Mouse (Mus musculus) limb, embryonic 13.5 days (tissue): ENCODE data around the gene Klk6. TPM values are rescaled to one million over a fixed set of nuclear protein-coding genes. Genes with fewer than 3 reads are reported as not detected.

Source experiments
- ATAC-seq: fragments of 200-750 bp; cut with Nextera tagmentation; 2 replicates; pipeline ENCODE4 v1.8.0; 2017; ENCODE audit warnings: low read depth, moderate number of reproducible peaks, moderate TSS enrichment; ENCODE audit not compliant: low FRiP score
- H3K27ac ChIP-seq: fragments of 300-500 bp; sonication (generic); 2 replicates; pipeline ENCODE4 v1.5.1; 2015; ENCODE audit warnings: inconsistent platforms, mild to moderate bottlenecking, moderate library complexity
- H3K27me3 ChIP-seq: fragments of 300-500 bp; sonication (generic); 2 replicates; pipeline ENCODE4 v1.6.1; 2015; ENCODE audit warnings: mild to moderate bottlenecking, inconsistent platforms
- H3K36me3 ChIP-seq: fragments of 300-500 bp; sonication (generic); 2 replicates; pipeline ENCODE4 v1.6.1; 2015; ENCODE audit warnings: inconsistent platforms, mild to moderate bottlenecking, moderate library complexity
- H3K4me1 ChIP-seq: fragments of 300-500 bp; sonication (generic); 2 replicates; pipeline ENCODE4 v1.6.1; 2015; ENCODE audit warnings: inconsistent platforms
- H3K4me2 ChIP-seq: fragments of 300-500 bp; sonication (generic); replicated peaks from 2 replicates; pipeline ENCODE4 v1.6.1; 2015; ENCODE audit warnings: inconsistent platforms, mild to moderate bottlenecking, moderate library complexity
- H3K4me3 ChIP-seq: fragments of 300-500 bp; sonication (generic); 2 replicates; pipeline ENCODE4 v1.5.1; 2015; ENCODE audit warnings: moderate library complexity, mild to moderate bottlenecking, inconsistent platforms
- H3K9ac ChIP-seq: fragments of 300-500 bp; sonication (generic); 2 replicates; pipeline ENCODE4 v1.6.1; 2015; ENCODE audit warnings: mild to moderate bottlenecking, inconsistent platforms
- H3K9me3 ChIP-seq: fragments of 300-500 bp; sonication (generic); 2 replicates; pipeline ENCODE4 v1.6.1; 2016; ENCODE audit warnings: inconsistent platforms
- WGBS: fragments of 180-500 bp; shearing (Covaris S2); methylation state at CpG from one replicate; pipeline ENCODE4 v1.1.7; 2015; 5-methylcytosine and 5-hydroxymethylcytosine counted together
- polyA plus RNA-seq: library from polyadenylated mRNA; unstranded; fragments of >200 nt; fragmentation: Nextera tagmentation; extraction: Ambion mirVana; gene quantifications from 2 replicates; pipeline ENCODE4 v1.2.1, GENCODE M21; 2015

The Klk6 gene
- polyA plus RNA-seq, 1 experiment from 2014 or later = not detected

GRCm38 (mm10) chr7:43788096-43788495 lies 36.2 kb upstream of the Klk6 start:
- Histone ChIP-seq H3K36me3 (no peaks in the 10 kb centered on the region), H3K4me2 (no peak overlapping the region), H3K27ac (no peak overlapping the region), H3K4me1 (no peaks in the 10 kb centered on the region), H3K9ac (no peak overlapping the region), H3K4me3 (no peak overlapping the region), H3K9me3 (no peaks in the 10 kb centered on the region), H3K27me3 (peaks cover 19% of the 10 kb centered on the region)
- ATAC-seq = no peak
- 81% methylated on average over 3 of the region's 3 CpGs for WGBS

- Histone ChIP-seq H3K27me3 (peaks cover 15% of the 10 kb centered on the region), H3K4me2 (no peak overlapping the region), H3K36me3 (no peaks in the 10 kb centered on the region), H3K4me3 (no peak overlapping the region), H3K27ac (no peak overlapping the region), H3K9ac (no peak overlapping the region), H3K4me1 (no peaks in the 10 kb centered on the region), H3K9me3 (no peaks in the 10 kb centered on the region)
- WGBS = 67% methylated on average over 2 of the region's 2 CpGs
- ATAC-seq = no peak
These were observed 35.0 kb upstream of the Klk6 start for GRCm38 (mm10) chr7:43789295-43789694.

GRCm38 (mm10) chr7:43791591-43791990 lies 32.7 kb upstream of the Klk6 start, which contains the start of gene Klk9:
Gene Klk9, plus strand, starts transcription at chr7:43791891.
- Histone ChIP-seq H3K4me1 (peaks cover 4% of the 10 kb centered on the region; the same call in 1 of the 2 replicates), H3K4me3 (no peak within 1 kb of the TSS), H3K9ac (no peak within 1 kb of the TSS), H3K36me3 (no peaks in the 10 kb centered on the region), H3K9me3 (no peaks in the 10 kb centered on the region), H3K27ac (no peak within 1 kb of the TSS), H3K27me3 (peaks cover 32% of the 10 kb centered on the region), H3K4me2 (no peak within 1 kb of the TSS)
- no peak for ATAC-seq
- WGBS = 69% methylated on average over 7 of the region's 7 CpGs

- WGBS = 5% methylated on average over 8 of the region's 8 CpGs
These were observed 27.9 kb upstream of the Klk6 start for GRCm38 (mm10) chr7:43796355-43796754.

GRCm38 (mm10) chr7:43797333-43797769 lies 26.9 kb upstream of the Klk6 start, which contains the start of gene Klk8:
Gene Klk8, plus strand, starts transcription at chr7:43797577.
- ATAC-seq = peak; percentile 51; the same call in 1 of the 2 replicates
- H3K9me3 ChIP-seq = no peaks in the 10 kb centered on the region
- H3K4me3 ChIP-seq = peak within 1 kb of the TSS; percentile 53
- no peak within 1 kb of the TSS for H3K27ac ChIP-seq
- peak within 1 kb of the TSS; percentile 78 for H3K4me2 ChIP-seq
- WGBS = under 1% methylated on average over 28 of the region's 28 CpGs
- H3K4me1 ChIP-seq = peaks cover 19% of the 10 kb centered on the region
- no peaks in the 10 kb centered on the region for H3K36me3 ChIP-seq
- H3K9ac ChIP-seq = peak within 1 kb of the TSS; percentile 64
- H3K27me3 ChIP-seq = peaks cover 54% of the 10 kb centered on the region

More at GRCm38 (mm10) chr7:43796355-43796754, 27.9 kb upstream of the Klk6 start:
- H3K4me2 ChIP-seq = peak overlapping the region; percentile 78
- H3K27ac ChIP-seq = no peak overlapping the region
- H3K27me3 ChIP-seq = peaks cover 56% of the 10 kb centered on the region
- H3K9ac ChIP-seq = peak overlapping the region; percentile 64
- no peaks in the 10 kb centered on the region for H3K9me3 ChIP-seq
- no peaks in the 10 kb centered on the region for H3K36me3 ChIP-seq
- H3K4me1 ChIP-seq = peaks cover 19% of the 10 kb centered on the region
- H3K4me3 ChIP-seq = peak overlapping the region; percentile 53
- ATAC-seq = no peak

- ATAC-seq = peak; percentile 60; the same call in 1 of the 2 replicates
- Histone ChIP-seq H3K4me3 (peak overlapping the region; percentile 53), H3K4me1 (peaks cover 19% of the 10 kb centered on the region), H3K9ac (peak overlapping the region; percentile 64; the same call in 1 of the 2 replicates), H3K27ac (no peak overlapping the region), H3K27me3 (peaks cover 54% of the 10 kb centered on the region), H3K4me2 (peak overlapping the region; percentile 78), H3K9me3 (no peaks in the 10 kb centered on the region), H3K36me3 (no peaks in the 10 kb centered on the region)
- 38% methylated on average over 13 of the region's 13 CpGs for WGBS
These were observed 26.3 kb upstream of the Klk6 start for GRCm38 (mm10) chr7:43797844-43798462.

GRCm38 (mm10) chr7:43799876-43800275 lies 24.4 kb upstream of the Klk6 start:
- no peak for ATAC-seq
- Histone ChIP-seq H3K27ac (no peak overlapping the region), H3K27me3 (peaks cover 41% of the 10 kb centered on the region), H3K36me3 (no peaks in the 10 kb centered on the region), H3K4me1 (peaks cover 19% of the 10 kb centered on the region), H3K9ac (no peak overlapping the region), H3K9me3 (no peaks in the 10 kb centered on the region), H3K4me2 (no peak overlapping the region), H3K4me3 (no peak overlapping the region)
- 62% methylated on average over 7 of the region's 7 CpGs for WGBS

- Histone ChIP-seq H3K4me1 (no peaks in the 10 kb centered on the region), H3K36me3 (no peaks in the 10 kb centered on the region), H3K4me2 (no peak within 1 kb of the TSS), H3K4me3 (no peak within 1 kb of the TSS), H3K27ac (no peak within 1 kb of the TSS), H3K9ac (no peak within 1 kb of the TSS), H3K27me3 (0 out of 2 replicates have a peak, but pooled peaks cover 7% of the 10 kb centered on the region), H3K9me3 (no peaks in the 10 kb centered on the region)
- no peak for ATAC-seq
- 32% methylated on average over 5 of the region's 5 CpGs for WGBS
These were observed 13.3 kb upstream of the Klk6 start, which contains the start of gene Klk7 for GRCm38 (mm10) chr7:43810994-43811393. Gene Klk7, plus strand, starts transcription at chr7:43811294.

GRCm38 (mm10) chr7:43815211-43815610 lies 9.1 kb upstream of the Klk6 start:
- Histone ChIP-seq H3K4me2 (no peak overlapping the region), H3K9ac (no peak overlapping the region), H3K4me3 (no peak overlapping the region), H3K4me1 (no peaks in the 10 kb centered on the region), H3K27ac (no peak overlapping the region), H3K27me3 (0 out of 2 replicates have a peak, but pooled peaks cover 7% of the 10 kb centered on the region), H3K9me3 (no peaks in the 10 kb centered on the region), H3K36me3 (no peaks in the 10 kb centered on the region)
- no peak for ATAC-seq
- 82% methylated on average over 7 of the region's 7 CpGs for WGBS

GRCm38 (mm10) chr7:43816746-43817145 lies 7.6 kb upstream of the Klk6 start:
- no peak for ATAC-seq
- Histone ChIP-seq H3K36me3 (no peaks in the 10 kb centered on the region), H3K9ac (no peak overlapping the region), H3K9me3 (no peaks in the 10 kb centered on the region), H3K4me3 (no peak overlapping the region), H3K27me3 (0 out of 2 replicates have a peak, but pooled peaks cover 3% of the 10 kb centered on the region), H3K27ac (no peak overlapping the region), H3K4me1 (no peaks in the 10 kb centered on the region), H3K4me2 (no peak overlapping the region)

- H3K4me2 ChIP-seq = no peak overlapping the region
- no peaks in the 10 kb centered on the region for H3K4me1 ChIP-seq
- H3K9me3 ChIP-seq = no peaks in the 10 kb centered on the region
- no peaks in the 10 kb centered on the region for H3K36me3 ChIP-seq
- no peak overlapping the region for H3K9ac ChIP-seq
- no peaks in the 10 kb centered on the region for H3K27me3 ChIP-seq
- no peak overlapping the region for H3K27ac ChIP-seq
- no peak overlapping the region for H3K4me3 ChIP-seq
- ATAC-seq = no peak
- 89% methylated on average over 7 of the region's 7 CpGs for WGBS
These were observed 2.7 kb upstream of the Klk6 start for GRCm38 (mm10) chr7:43821581-43821980.

GRCm38 (mm10) chr7:43826056-43826455 lies 1.8 kb downstream of the Klk6 start:
- Histone ChIP-seq H3K4me2 (no peak overlapping the region), H3K27me3 (no peaks in the 10 kb centered on the region), H3K36me3 (no peaks in the 10 kb centered on the region), H3K9ac (no peak overlapping the region), H3K4me1 (no peaks in the 10 kb centered on the region), H3K27ac (no peak overlapping the region), H3K9me3 (0 out of 2 replicates have a peak, but pooled peaks cover 4% of the 10 kb centered on the region), H3K4me3 (no peak overlapping the region)
- ATAC-seq = no peak
- WGBS = 76% methylated on average over 5 of the region's 5 CpGs
